ENCODE assay signal across 25 mouse cellular contexts in genomic region chr13:41325346-41325745, GRCm38 (mm10). TPM values are rescaled to one million over a fixed set of nuclear protein-coding genes. Genes with fewer than 3 reads are reported as not detected.
"Had no signal": no experiment of that assay in that cellular context is flagged by ENCODE, and none has a peak within 500 bp of the region (broad histone marks: within the 10 kb centered on the region; RNA-seq: fewer than 3 reads in every experiment).

No protein-coding gene starts in this region.

- H3K9ac ChIP-seq: neural tube, embryonic 13.5 days; neural tube, embryonic 15.5 days; stomach, embryonic 15.5 days had no signal

- H3K27ac ChIP-seq: neural tube, embryonic 13.5 days; neural tube, embryonic 15.5 days; stomach, embryonic 15.5 days; stomach, postnatal 0 days had no signal

- H3K36me3 ChIP-seq: neural tube, embryonic 13.5 days; neural tube, embryonic 15.5 days; stomach, embryonic 15.5 days had no signal

- H3K4me2 ChIP-seq: neural tube, embryonic 13.5 days; neural tube, embryonic 15.5 days; stomach, embryonic 15.5 days had no signal

- DNase-seq: retina, postnatal 1 day; right cerebral cortex, adult 18-20 months; right cerebral cortex, postnatal 14 days; right cerebral cortex, postnatal 25 days; right cerebral cortex, postnatal 4 days; spleen, adult 18-20 months; thymus, adult 18-20 months; thymus, adult 2 months; thymus, postnatal 14 days; thymus, postnatal 25 days; thymus, postnatal 36 days; thymus, postnatal 4 days had no signal

- H3K27me3 ChIP-seq: neural tube, embryonic 13.5 days; neural tube, embryonic 15.5 days; stomach, embryonic 15.5 days had no signal

- H3K4me3 ChIP-seq: neural tube, embryonic 13.5 days; neural tube, embryonic 15.5 days; stomach, embryonic 15.5 days had no signal

- H3K9me3 ChIP-seq: neural tube, embryonic 13.5 days; neural tube, embryonic 15.5 days; stomach, embryonic 15.5 days had no signal

RNA-seq across cellular contexts. Expression of gene Gm17364, which starts 51.6 kb away (rescaled TPM):
- total RNA-seq: neutrophil, adult 5-6 weeks had no signal
- polyA plus RNA-seq: neural tube, embryonic 13.5 days; neural tube, embryonic 14.5 days; neural tube, embryonic 15.5 days; small intestine, adult 2 months; spleen, adult 2 months; stomach, embryonic 14.5 days; stomach, embryonic 15.5 days; stomach, embryonic 16.5 days; stomach, postnatal 0 days; testis, adult 2 months; thymus, adult 2 months; thymus, postnatal 0 days; urinary bladder, adult 2 months had no signal
